Mouse (Mus musculus): ENCODE results near the gene Dad1. TPM values are rescaled to one million over a fixed set of nuclear protein-coding genes. Genes with fewer than 3 reads are reported as not detected.
"Not testable (repeated sequence)": the region's sequence is repeated elsewhere in the genome, so short reads cannot be mapped to it uniquely, and the experiment has no call there.

Dad1 gene
- polyA plus RNA-seq, 1 experiment from 2014 or later, result 243 TPM

GRCm38 (mm10) chr14:54232143-54232542 lies 21.8 kb downstream of the Dad1 start:
- H3K9me3 ChIP-seq (replicated peaks), result no peaks in the 10 kb centered on the region
- H3K36me3 ChIP-seq, result peaks cover 20% of the 10 kb centered on the region
- WGBS (ENCODE audit: insufficient replicate concordance), result 40% methylated on average over 9 of the region's 9 CpGs
- no peak for ATAC-seq (ENCODE audit: low read depth)
- H3K4me1 ChIP-seq (replicated peaks), result peaks cover 52% of the 10 kb centered on the region
- no peak overlapping the region for H3K4me3 ChIP-seq (replicated peaks)
- no peak overlapping the region for H3K4me2 ChIP-seq
- H3K9ac ChIP-seq, result no peak overlapping the region
- DNase-seq, result no peak
- H3K27ac ChIP-seq, result no peak overlapping the region
- peaks cover 11% of the 10 kb centered on the region for H3K27me3 ChIP-seq

- no peak overlapping the region for H3K9ac ChIP-seq
- H3K4me1 ChIP-seq (replicated peaks), result peaks cover 59% of the 10 kb centered on the region
- ATAC-seq (ENCODE audit: low read depth) (no peak), DNase-seq (no peak)
- no peaks in the 10 kb centered on the region for H3K9me3 ChIP-seq (replicated peaks)
- H3K36me3 ChIP-seq, result peaks cover 16% of the 10 kb centered on the region
- no peak overlapping the region for H3K27ac ChIP-seq
- H3K4me2 ChIP-seq, result no peak overlapping the region
- whole genome bisulfite sequencing (ENCODE audit: insufficient replicate concordance), result 56% methylated on average over 21 of the region's 21 CpGs
- H3K4me3 ChIP-seq (replicated peaks), result no peak overlapping the region
- peaks cover 11% of the 10 kb centered on the region for H3K27me3 ChIP-seq
Observed at GRCm38 (mm10) chr14:54231176-54231956, 22.5 kb downstream of the Dad1 start.

- H3K9ac ChIP-seq, result no peak overlapping the region
- peaks cover 15% of the 10 kb centered on the region for H3K36me3 ChIP-seq
- no peak overlapping the region for H3K4me2 ChIP-seq
- 63% methylated on average over 14 of the region's 14 CpGs for WGBS (ENCODE audit: insufficient replicate concordance)
- H3K4me1 ChIP-seq (replicated peaks), result peaks cover 59% of the 10 kb centered on the region
- no peaks in the 10 kb centered on the region for H3K9me3 ChIP-seq (replicated peaks)
- H3K27ac ChIP-seq, result no peak overlapping the region
- no peak for DNase-seq
- peaks cover 13% of the 10 kb centered on the region for H3K27me3 ChIP-seq
- no peak overlapping the region for H3K4me3 ChIP-seq (replicated peaks)
- no peak for ATAC-seq (ENCODE audit: low read depth)
Observed at GRCm38 (mm10) chr14:54230638-54231150, 23.2 kb downstream of the Dad1 start.

GRCm38 (mm10) chr14:54229849-54230248 lies 24.1 kb downstream of the Dad1 start:
- not testable (repeated sequence) for H3K27ac ChIP-seq; DNase-seq; H3K36me3 ChIP-seq; ATAC-seq (ENCODE audit: low read depth); H3K4me3 ChIP-seq (replicated peaks); H3K4me2 ChIP-seq; H3K9me3 ChIP-seq (replicated peaks); H3K9ac ChIP-seq
- Histone ChIP-seq H3K4me1 (replicated peaks) (peaks cover 63% of the 10 kb centered on the region), H3K27me3 (peaks cover 14% of the 10 kb centered on the region)
- 63% methylated on average over 4 of the region's 4 CpGs for WGBS (ENCODE audit: insufficient replicate concordance)

GRCm38 (mm10) chr14:54228933-54229713 lies 24.8 kb downstream of the Dad1 start:
- no peak for ATAC-seq (ENCODE audit: low read depth)
- H3K4me1 ChIP-seq (replicated peaks), result peaks cover 66% of the 10 kb centered on the region
- no peak for DNase-seq
- H3K27ac ChIP-seq, result no peak overlapping the region
- no peaks in the 10 kb centered on the region for H3K36me3 ChIP-seq
- H3K27me3 ChIP-seq, result peaks cover 14% of the 10 kb centered on the region
- H3K4me3 ChIP-seq (replicated peaks), result no peak overlapping the region
- H3K4me2 ChIP-seq, result peak overlapping the region; percentile 79
- 24% methylated on average over 25 of the region's 25 CpGs for WGBS (ENCODE audit: insufficient replicate concordance)
- H3K9ac ChIP-seq, result peak overlapping the region; percentile 9; the same call in 1 of the 2 replicates
- no peaks in the 10 kb centered on the region for H3K9me3 ChIP-seq (replicated peaks)

GRCm38 (mm10) chr14:54228501-54228900 lies 25.4 kb downstream of the Dad1 start:
- H3K27me3 ChIP-seq, result peaks cover 14% of the 10 kb centered on the region
- no peaks in the 10 kb centered on the region for H3K9me3 ChIP-seq (replicated peaks)
- ATAC-seq (ENCODE audit: low read depth), result no peak
- no peak for DNase-seq
- 30% methylated on average over 7 of the region's 7 CpGs for WGBS (ENCODE audit: insufficient replicate concordance)
- H3K9ac ChIP-seq, result peak overlapping the region; percentile 27; the same call in 1 of the 2 replicates
- no peaks in the 10 kb centered on the region for H3K36me3 ChIP-seq
- H3K4me2 ChIP-seq, result peak overlapping the region; percentile 79
- H3K4me1 ChIP-seq (replicated peaks), result peaks cover 60% of the 10 kb centered on the region
- H3K4me3 ChIP-seq (replicated peaks), result peak overlapping the region; percentile 51
- no peak overlapping the region for H3K27ac ChIP-seq

GRCm38 (mm10) chr14:54227911-54228451 lies 25.9 kb downstream of the Dad1 start:
- peak overlapping the region; percentile 79 for H3K4me2 ChIP-seq
- H3K27me3 ChIP-seq, result peaks cover 14% of the 10 kb centered on the region
- peak overlapping the region; percentile 74 for H3K9ac ChIP-seq
- no peaks in the 10 kb centered on the region for H3K9me3 ChIP-seq (replicated peaks)
- H3K27ac ChIP-seq, result peak overlapping the region; percentile 74
- no peaks in the 10 kb centered on the region for H3K36me3 ChIP-seq
- ATAC-seq (ENCODE audit: low read depth) (peak; percentile 49), DNase-seq (peak; percentile 48)
- peaks cover 57% of the 10 kb centered on the region for H3K4me1 ChIP-seq (replicated peaks)
- H3K4me3 ChIP-seq (replicated peaks), result peak overlapping the region; percentile 51
- 0% methylated on average over 10 of the region's 10 CpGs for WGBS (ENCODE audit: insufficient replicate concordance)

GRCm38 (mm10) chr14:54226911-54227811 lies 26.7 kb downstream of the Dad1 start:
- H3K4me3 ChIP-seq (replicated peaks), result peak overlapping the region; percentile 51
- peak; percentile 56 for DNase-seq
- peaks cover 14% of the 10 kb centered on the region for H3K27me3 ChIP-seq
- no peaks in the 10 kb centered on the region for H3K36me3 ChIP-seq
- peak overlapping the region; percentile 79 for H3K4me2 ChIP-seq
- no peaks in the 10 kb centered on the region for H3K9me3 ChIP-seq (replicated peaks)
- H3K9ac ChIP-seq, result peak overlapping the region; percentile 74
- H3K27ac ChIP-seq, result peak overlapping the region; percentile 74
- H3K4me1 ChIP-seq (replicated peaks), result peaks cover 59% of the 10 kb centered on the region
- ATAC-seq (ENCODE audit: low read depth), result peak; percentile 80
- 6% methylated on average over 16 of the region's 16 CpGs for WGBS (ENCODE audit: insufficient replicate concordance)

- Histone ChIP-seq H3K36me3 (no peaks in the 10 kb centered on the region), H3K9me3 (replicated peaks) (no peaks in the 10 kb centered on the region), H3K4me2 (no peak overlapping the region), H3K27ac (no peak overlapping the region), H3K27me3 (peaks cover 14% of the 10 kb centered on the region), H3K4me1 (replicated peaks) (peaks cover 62% of the 10 kb centered on the region), H3K4me3 (replicated peaks) (no peak overlapping the region), H3K9ac (no peak overlapping the region)
- DNase-seq (no peak), ATAC-seq (ENCODE audit: low read depth) (no peak)
- 63% methylated on average over 11 of the region's 11 CpGs for WGBS (ENCODE audit: insufficient replicate concordance)
Observed at GRCm38 (mm10) chr14:54225725-54226124, 28.2 kb downstream of the Dad1 start.

- Histone ChIP-seq H3K27ac (no peak overlapping the region), H3K4me3 (replicated peaks) (no peak overlapping the region), H3K4me1 (replicated peaks) (peaks cover 66% of the 10 kb centered on the region), H3K4me2 (no peak overlapping the region), H3K27me3 (peaks cover 16% of the 10 kb centered on the region), H3K9ac (no peak overlapping the region), H3K9me3 (replicated peaks) (no peaks in the 10 kb centered on the region), H3K36me3 (no peaks in the 10 kb centered on the region)
- WGBS (ENCODE audit: insufficient replicate concordance), result 39% methylated on average over 16 of the region's 16 CpGs
- ATAC-seq (ENCODE audit: low read depth), result no peak
- DNase-seq, result no peak
Observed at GRCm38 (mm10) chr14:54224484-54225467, 29.1 kb downstream of the Dad1 start.
